Mouse (Mus musculus): ENCODE data around the gene Thsd4. TPM values are rescaled to one million over a fixed set of nuclear protein-coding genes. Genes with fewer than 3 reads are reported as not detected.
A peak's percentile ranks its signal among the peaks of the same experiment; 100 is the strongest.

Gene Thsd4
- polyA plus RNA-seq, 1 experiment from 2014 or later: 12.3 TPM

DNA sequence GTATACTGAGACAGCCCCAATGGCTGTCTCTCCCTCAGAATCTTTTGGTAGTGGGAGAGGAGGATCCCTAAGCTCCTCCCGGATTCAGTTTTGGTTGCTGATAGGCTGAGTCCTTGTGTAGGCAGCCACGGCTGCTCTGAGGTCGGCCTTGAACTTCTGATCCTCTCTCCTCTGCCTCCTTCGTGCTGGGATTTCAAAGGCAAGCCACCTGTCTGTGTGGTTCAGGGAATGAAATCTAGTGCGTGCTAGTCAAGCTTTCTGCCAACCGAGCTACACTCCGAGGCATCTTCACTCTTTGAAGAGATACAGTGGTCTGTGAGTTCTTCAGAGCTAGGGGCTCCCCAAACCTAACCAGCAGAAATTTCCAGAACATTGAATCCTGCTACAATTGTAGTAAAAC is 568.3 kb downstream of the Thsd4 start:
- Histone ChIP-seq H3K27me3 (no peaks in the 10 kb centered on the region), H3K4me2 (replicated peaks) (no peak overlapping the region), H3K4me1 (peaks cover 9% of the 10 kb centered on the region), H3K36me3 (no peaks in the 10 kb centered on the region), H3K9me3 (no peaks in the 10 kb centered on the region), H3K9ac (no peak overlapping the region), H3K4me3 (no peak overlapping the region), H3K27ac (peak overlapping the region; percentile 5; the same call in 1 of the 2 replicates)
- WGBS: 77% methylated on average over 7 of the region's 7 CpGs
- no peak for ATAC-seq (ENCODE audit: insufficient number of reproducible peaks, insufficient read depth, low FRiP score, low TSS enrichment)

DNA sequence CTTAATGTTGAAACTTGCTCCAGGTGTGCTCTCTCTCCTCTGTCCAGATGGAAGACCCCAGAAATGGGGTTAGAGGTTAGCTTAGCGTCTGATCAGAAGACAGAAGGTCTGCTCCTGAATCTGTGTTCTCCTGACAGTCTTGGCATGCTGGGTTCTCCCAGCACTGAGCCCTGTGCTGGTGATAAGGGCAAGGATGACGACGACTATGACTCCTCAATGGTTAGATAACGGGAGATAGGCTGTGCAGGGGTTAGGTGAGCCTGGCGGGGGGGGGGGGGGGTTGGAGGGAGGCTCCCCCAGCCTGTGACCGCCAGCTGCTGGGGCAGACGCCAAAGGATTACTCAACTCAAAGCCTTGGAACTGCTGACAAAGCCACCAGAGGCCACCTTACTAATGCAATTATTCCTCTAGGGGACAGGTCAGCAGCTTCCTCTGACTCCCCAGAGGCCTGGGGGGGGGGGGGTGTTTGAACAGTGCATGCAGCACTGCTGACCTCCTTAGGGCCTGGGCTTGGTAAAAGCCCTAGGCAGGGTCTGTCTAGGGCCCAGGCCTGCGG is 569.3 kb downstream of the Thsd4 start:
- peaks cover 9% of the 10 kb centered on the region for H3K4me1 ChIP-seq
- H3K9me3 ChIP-seq: no peaks in the 10 kb centered on the region
- no peak overlapping the region for H3K27ac ChIP-seq
- H3K4me3 ChIP-seq: no peak overlapping the region
- WGBS: 62% methylated on average over 7 of the region's 8 CpGs
- ATAC-seq (ENCODE audit: insufficient number of reproducible peaks, insufficient read depth, low FRiP score, low TSS enrichment): no peak
- no peaks in the 10 kb centered on the region for H3K27me3 ChIP-seq
- no peak overlapping the region for H3K9ac ChIP-seq
- no peak overlapping the region for H3K4me2 ChIP-seq (replicated peaks)
- no peaks in the 10 kb centered on the region for H3K36me3 ChIP-seq

DNA sequence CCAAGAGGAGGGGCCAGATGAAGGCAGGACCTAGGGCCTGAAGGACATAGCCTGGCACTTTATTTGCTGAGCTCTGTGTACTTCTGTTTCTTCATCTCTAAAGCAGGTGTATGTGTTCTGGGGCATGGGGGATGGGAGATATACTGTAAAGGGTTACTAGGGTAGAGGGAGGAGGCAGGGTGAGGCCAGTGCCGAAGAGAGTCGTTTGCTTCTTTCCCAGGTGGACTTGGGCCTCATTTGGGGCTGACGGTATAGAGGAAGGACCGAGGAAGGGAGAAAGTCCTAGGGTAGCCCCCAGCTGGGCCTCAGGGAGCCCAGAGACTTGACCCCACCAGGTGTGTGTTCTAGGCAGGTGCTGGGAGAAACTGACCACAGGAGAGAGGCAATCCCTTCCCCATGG is 569.9 kb downstream of the Thsd4 start:
- Histone ChIP-seq H3K27me3 (no peaks in the 10 kb centered on the region), H3K27ac (no peak overlapping the region), H3K4me2 (replicated peaks) (no peak overlapping the region), H3K4me3 (no peak overlapping the region), H3K9me3 (no peaks in the 10 kb centered on the region), H3K4me1 (peaks cover 9% of the 10 kb centered on the region), H3K9ac (no peak overlapping the region), H3K36me3 (no peaks in the 10 kb centered on the region)
- WGBS: 76% methylated on average over 4 of the region's 4 CpGs
- ATAC-seq (ENCODE audit: insufficient number of reproducible peaks, insufficient read depth, low FRiP score, low TSS enrichment): no peak

DNA sequence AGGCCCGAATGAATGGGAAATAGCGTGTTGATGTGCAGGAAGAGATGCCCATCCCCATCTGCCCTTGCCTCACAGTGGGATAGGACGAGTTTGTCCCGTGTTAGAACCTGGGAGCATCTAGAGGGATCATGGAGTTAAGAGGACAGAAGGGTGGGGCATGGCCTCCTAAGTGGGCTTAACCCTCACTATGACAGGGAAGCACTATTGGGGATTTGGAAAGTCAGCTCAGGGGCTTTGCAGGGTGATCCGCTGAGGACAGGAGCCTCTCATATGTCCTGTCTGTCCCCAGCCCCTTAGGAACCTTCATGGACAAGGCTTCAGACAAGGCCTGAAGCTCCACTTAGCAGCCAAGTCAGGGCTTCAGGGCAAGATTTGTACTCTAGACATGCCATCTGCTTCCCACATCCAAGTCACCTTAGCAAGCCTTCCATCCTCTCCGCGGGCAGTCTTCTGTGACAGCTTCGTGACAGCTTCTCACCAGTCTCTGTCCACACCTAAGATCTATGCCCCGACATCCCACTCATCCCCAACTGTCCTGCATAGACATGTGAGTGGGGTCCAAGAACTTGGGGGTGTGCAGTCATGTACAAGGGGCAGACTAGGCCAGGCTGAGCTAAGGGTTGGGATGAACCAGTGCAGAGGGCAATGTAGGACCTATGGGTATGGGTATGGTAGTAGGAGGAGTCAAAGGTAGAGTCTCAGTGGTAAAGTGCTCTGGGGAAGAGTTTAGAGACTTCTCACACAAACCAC is 570.7 kb downstream of the Thsd4 start:
- no peak overlapping the region for H3K9ac ChIP-seq
- no peak for ATAC-seq (ENCODE audit: insufficient number of reproducible peaks, insufficient read depth, low FRiP score, low TSS enrichment)
- H3K27ac ChIP-seq: no peak overlapping the region
- no peak overlapping the region for H3K4me2 ChIP-seq (replicated peaks)
- peaks cover 9% of the 10 kb centered on the region for H3K4me1 ChIP-seq
- no peaks in the 10 kb centered on the region for H3K9me3 ChIP-seq
- no peaks in the 10 kb centered on the region for H3K27me3 ChIP-seq
- 92% methylated on average over 9 of the region's 9 CpGs for WGBS
- no peaks in the 10 kb centered on the region for H3K36me3 ChIP-seq
- H3K4me3 ChIP-seq: no peak overlapping the region

DNA sequence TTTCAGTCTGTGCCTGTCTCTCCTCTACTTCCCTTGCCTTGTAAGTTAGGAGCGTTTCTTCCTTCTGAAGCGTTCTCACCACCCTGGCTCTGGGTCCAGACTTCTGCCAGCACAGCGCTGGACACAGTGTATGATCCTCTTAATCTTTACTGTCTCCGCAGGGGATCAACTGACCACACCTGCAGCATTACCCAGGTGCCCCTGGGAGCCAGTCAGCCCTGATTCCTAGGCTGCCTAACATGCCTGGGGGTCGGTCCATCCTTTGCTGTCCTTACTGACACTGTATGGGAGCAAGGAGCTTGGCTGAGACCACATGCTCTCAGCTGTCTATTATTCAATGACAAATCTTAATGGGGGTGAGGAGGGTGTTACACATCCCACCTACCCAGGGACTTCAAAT is 571.9 kb downstream of the Thsd4 start:
- 80% methylated on average over 5 of the region's 5 CpGs for WGBS
- Histone ChIP-seq H3K4me3 (no peak overlapping the region), H3K4me2 (replicated peaks) (no peak overlapping the region), H3K9ac (no peak overlapping the region), H3K27me3 (no peaks in the 10 kb centered on the region), H3K4me1 (peaks cover 6% of the 10 kb centered on the region; the same call in 1 of the 2 replicates), H3K9me3 (no peaks in the 10 kb centered on the region), H3K27ac (no peak overlapping the region), H3K36me3 (no peaks in the 10 kb centered on the region)
- ATAC-seq (ENCODE audit: insufficient number of reproducible peaks, insufficient read depth, low FRiP score, low TSS enrichment): no peak

DNA sequence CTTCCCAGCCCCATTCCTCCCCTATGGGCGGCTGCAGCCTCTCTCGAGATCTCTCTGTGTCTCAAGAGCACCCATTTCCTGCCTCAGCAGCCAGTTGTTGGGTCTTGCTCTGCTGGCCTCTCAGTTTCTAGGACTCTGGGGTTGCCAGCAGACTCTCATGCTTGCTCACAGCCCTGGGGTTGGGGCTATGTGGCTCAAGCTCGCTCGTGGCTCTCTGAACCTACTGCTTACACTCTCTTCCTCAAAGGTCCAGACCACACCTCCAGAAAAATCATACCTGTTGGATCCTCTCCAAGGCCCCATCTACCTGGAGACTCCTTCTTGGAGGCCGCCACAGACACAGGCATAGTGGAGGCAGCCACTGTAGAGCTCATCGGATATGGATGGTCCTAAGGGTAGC is 572.3 kb downstream of the Thsd4 start:
- H3K9ac ChIP-seq: no peak overlapping the region
- H3K4me3 ChIP-seq: no peak overlapping the region
- no peak overlapping the region for H3K27ac ChIP-seq
- no peaks in the 10 kb centered on the region for H3K9me3 ChIP-seq
- no peak for ATAC-seq (ENCODE audit: insufficient number of reproducible peaks, insufficient read depth, low FRiP score, low TSS enrichment)
- 81% methylated on average over 6 of the region's 6 CpGs for WGBS
- H3K4me1 ChIP-seq: peaks cover 6% of the 10 kb centered on the region; the same call in 1 of the 2 replicates
- no peak overlapping the region for H3K4me2 ChIP-seq (replicated peaks)
- H3K27me3 ChIP-seq: no peaks in the 10 kb centered on the region
- no peaks in the 10 kb centered on the region for H3K36me3 ChIP-seq

DNA sequence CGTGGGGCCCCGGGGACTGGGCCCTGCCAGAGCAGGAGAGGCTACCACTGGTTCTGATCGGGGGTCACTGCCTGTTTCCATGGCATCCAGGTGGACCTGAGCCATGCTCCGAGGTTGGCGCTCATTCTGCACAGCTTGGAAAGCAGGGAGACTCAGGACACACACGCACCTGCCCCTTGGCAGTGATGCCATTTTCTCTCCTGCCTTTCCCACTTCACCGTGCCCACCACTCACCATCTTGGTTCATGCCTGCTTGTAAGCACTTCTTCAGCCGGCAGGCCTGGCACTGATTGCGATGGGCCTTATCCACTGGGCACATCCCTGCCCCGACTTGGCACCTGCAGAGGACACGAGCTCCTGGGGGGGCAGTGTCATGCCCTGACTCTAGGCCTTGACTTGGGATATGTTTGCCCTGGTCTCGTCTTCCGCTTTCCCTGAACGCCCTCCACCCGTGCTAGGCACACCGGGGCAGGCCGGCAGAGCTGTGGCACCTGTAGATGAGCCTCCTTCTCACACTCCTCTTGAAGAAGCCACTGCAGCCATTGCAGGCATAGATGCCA is 573.1 kb downstream of the Thsd4 start:
- Histone ChIP-seq H3K9ac (no peak overlapping the region), H3K9me3 (no peaks in the 10 kb centered on the region), H3K4me2 (replicated peaks) (no peak overlapping the region), H3K4me1 (0 out of 2 replicates have a peak, but pooled peaks cover under 1% of the 10 kb centered on the region), H3K27ac (no peak overlapping the region), H3K27me3 (no peaks in the 10 kb centered on the region), H3K36me3 (no peaks in the 10 kb centered on the region), H3K4me3 (no peak overlapping the region)
- ATAC-seq (ENCODE audit: insufficient number of reproducible peaks, insufficient read depth, low FRiP score, low TSS enrichment): no peak
- WGBS: 90% methylated on average over 17 of the region's 17 CpGs

DNA sequence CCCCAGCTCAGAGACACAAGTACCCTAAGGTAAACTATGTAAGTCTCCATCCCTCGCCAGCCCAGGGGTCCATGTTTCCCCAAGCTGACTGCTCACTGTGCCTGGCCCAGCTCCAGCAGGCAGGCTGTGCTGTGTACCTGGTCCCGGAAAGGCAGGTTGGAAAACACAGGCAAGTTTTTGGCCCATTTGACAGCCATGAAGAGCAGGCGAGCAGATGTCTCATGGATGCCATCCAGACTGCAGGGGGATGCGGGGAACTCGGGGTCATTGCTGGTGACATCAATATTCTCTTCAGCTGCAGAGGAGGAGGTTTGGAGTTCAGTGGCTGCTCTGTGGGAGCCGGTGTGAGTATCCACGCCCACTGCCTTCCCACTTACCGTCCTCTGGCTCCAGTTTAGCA is 573.6 kb downstream of the Thsd4 start:
- Histone ChIP-seq H3K4me1 (no peaks in the 10 kb centered on the region), H3K9me3 (no peaks in the 10 kb centered on the region), H3K27me3 (no peaks in the 10 kb centered on the region), H3K36me3 (no peaks in the 10 kb centered on the region), H3K4me3 (no peak overlapping the region), H3K4me2 (replicated peaks) (no peak overlapping the region), H3K9ac (no peak overlapping the region), H3K27ac (no peak overlapping the region)
- ATAC-seq (ENCODE audit: insufficient number of reproducible peaks, insufficient read depth, low FRiP score, low TSS enrichment): no peak
- 72% methylated on average over 8 of the region's 8 CpGs for WGBS

DNA sequence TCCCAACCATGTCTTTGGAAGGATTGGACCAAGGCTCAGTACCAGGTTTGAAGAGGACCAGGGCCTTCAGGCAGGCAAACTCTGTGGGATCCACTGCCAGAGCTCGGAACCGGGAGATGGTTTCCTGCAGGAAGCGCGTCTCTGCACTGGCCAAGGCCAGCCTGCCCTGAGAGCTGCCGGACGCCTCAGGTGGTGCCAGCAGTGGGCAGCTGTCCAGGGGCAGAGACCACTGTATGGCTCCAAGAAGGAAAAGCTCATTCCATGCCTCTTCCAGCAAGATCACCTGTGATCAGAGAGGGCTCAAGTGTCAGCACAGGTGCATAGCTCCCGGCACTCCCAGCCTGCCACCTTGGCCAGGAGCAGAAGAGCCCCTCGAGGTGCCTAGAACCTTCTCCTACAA is 574.6 kb downstream of the Thsd4 start:
- Histone ChIP-seq H3K27me3 (no peaks in the 10 kb centered on the region), H3K4me2 (replicated peaks) (no peak overlapping the region), H3K36me3 (no peaks in the 10 kb centered on the region), H3K9ac (no peak overlapping the region), H3K4me3 (no peak overlapping the region), H3K9me3 (no peaks in the 10 kb centered on the region), H3K27ac (no peak overlapping the region), H3K4me1 (no peaks in the 10 kb centered on the region)
- 93% methylated on average over 8 of the region's 8 CpGs for WGBS
- ATAC-seq (ENCODE audit: insufficient number of reproducible peaks, insufficient read depth, low FRiP score, low TSS enrichment): no peak; the same call in 1 of the 2 replicates

DNA sequence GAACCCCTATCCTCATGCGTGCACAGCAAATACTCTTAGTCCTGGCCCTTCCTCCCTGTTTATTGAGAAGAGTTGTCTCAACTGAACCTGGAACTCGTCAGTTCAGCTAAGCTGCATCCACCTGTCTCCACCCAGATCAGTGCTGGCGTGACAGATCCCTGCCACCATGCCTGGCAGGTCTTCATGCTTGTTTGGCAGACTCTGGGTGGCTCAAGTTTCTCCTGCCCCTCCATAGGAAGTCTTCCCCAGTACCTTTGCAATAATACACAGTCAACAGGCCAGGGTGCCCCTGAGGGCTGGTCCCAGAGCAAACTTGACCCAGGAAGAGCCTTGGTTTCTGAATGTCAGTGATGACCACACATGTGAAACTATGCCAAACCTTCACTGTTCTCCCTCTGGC is 576.6 kb downstream of the Thsd4 start:
- Histone ChIP-seq H3K27ac (no peak overlapping the region), H3K27me3 (no peaks in the 10 kb centered on the region), H3K9me3 (no peaks in the 10 kb centered on the region), H3K4me3 (no peak overlapping the region), H3K4me1 (peaks cover 5% of the 10 kb centered on the region; the same call in 1 of the 2 replicates), H3K9ac (no peak overlapping the region), H3K4me2 (replicated peaks) (no peak overlapping the region), H3K36me3 (no peaks in the 10 kb centered on the region)
- no peak for ATAC-seq (ENCODE audit: insufficient number of reproducible peaks, insufficient read depth, low FRiP score, low TSS enrichment)
- WGBS: 62% methylated on average over 3 of the region's 3 CpGs

DNA sequence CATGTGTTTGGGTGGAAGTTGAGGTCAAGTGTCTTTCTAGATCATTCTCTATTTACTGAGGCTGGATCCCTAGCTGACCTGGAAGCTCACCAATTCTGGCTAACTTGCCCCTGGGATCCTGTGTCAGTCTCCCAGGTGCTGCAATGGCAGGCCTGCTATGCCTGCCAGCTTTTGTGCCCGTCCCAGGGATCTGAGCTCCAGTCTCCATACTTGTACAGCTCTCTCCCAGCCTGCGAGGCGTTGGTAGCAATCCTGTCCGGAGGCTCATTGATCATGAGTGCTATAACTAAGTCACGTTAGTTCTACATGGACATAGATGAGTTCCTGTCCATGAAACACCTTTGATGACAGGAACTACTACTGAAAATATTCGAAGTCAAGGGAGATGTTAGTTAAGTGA is 578.0 kb downstream of the Thsd4 start:
- Histone ChIP-seq H3K9me3 (no peaks in the 10 kb centered on the region), H3K4me2 (replicated peaks) (no peak overlapping the region), H3K27me3 (no peaks in the 10 kb centered on the region), H3K4me1 (peaks cover 5% of the 10 kb centered on the region; the same call in 1 of the 2 replicates), H3K9ac (no peak overlapping the region), H3K36me3 (no peaks in the 10 kb centered on the region), H3K4me3 (no peak overlapping the region), H3K27ac (no peak overlapping the region)
- ATAC-seq (ENCODE audit: insufficient number of reproducible peaks, insufficient read depth, low FRiP score, low TSS enrichment): no peak
- 88% methylated on average over 6 of the region's 6 CpGs for WGBS

DNA sequence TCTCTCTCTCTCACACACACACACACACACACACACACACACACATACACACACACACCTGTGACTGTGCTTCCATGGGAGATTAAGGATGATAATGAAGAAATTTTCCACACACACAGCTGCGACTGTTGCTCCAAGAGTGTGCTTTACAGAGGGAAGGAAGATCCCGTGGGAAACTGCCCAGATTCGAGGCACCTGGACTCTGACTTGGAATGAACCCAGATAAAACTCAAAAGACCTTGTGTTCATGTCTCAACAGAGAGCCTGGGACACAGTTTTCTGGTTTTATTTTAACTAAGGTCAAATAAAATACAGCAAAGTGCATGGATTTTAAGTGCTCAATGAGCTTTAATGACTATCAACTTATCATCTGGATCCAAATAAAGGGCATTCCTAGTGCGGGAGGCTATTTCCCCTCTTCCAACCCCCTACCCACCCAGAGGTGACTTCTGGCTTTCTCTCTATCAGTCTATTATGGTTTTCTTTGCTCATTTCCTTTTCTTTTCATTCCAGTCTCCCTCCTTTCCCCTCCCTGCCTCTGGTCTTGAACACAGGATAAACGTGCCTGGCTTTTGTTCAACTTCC is 579.3 kb downstream of the Thsd4 start:
- Histone ChIP-seq H3K27ac (no peak overlapping the region), H3K4me3 (no peak overlapping the region), H3K9me3 (no peaks in the 10 kb centered on the region), H3K27me3 (no peaks in the 10 kb centered on the region), H3K4me2 (replicated peaks) (no peak overlapping the region), H3K9ac (no peak overlapping the region), H3K4me1 (peaks cover 5% of the 10 kb centered on the region; the same call in 1 of the 2 replicates), H3K36me3 (no peaks in the 10 kb centered on the region)
- ATAC-seq (ENCODE audit: insufficient number of reproducible peaks, insufficient read depth, low FRiP score, low TSS enrichment): no peak
- WGBS: 51% methylated on average over 5 of the region's 5 CpGs
